ENCODE assay signal across 8 mouse cellular contexts in the genomic region with DNA sequence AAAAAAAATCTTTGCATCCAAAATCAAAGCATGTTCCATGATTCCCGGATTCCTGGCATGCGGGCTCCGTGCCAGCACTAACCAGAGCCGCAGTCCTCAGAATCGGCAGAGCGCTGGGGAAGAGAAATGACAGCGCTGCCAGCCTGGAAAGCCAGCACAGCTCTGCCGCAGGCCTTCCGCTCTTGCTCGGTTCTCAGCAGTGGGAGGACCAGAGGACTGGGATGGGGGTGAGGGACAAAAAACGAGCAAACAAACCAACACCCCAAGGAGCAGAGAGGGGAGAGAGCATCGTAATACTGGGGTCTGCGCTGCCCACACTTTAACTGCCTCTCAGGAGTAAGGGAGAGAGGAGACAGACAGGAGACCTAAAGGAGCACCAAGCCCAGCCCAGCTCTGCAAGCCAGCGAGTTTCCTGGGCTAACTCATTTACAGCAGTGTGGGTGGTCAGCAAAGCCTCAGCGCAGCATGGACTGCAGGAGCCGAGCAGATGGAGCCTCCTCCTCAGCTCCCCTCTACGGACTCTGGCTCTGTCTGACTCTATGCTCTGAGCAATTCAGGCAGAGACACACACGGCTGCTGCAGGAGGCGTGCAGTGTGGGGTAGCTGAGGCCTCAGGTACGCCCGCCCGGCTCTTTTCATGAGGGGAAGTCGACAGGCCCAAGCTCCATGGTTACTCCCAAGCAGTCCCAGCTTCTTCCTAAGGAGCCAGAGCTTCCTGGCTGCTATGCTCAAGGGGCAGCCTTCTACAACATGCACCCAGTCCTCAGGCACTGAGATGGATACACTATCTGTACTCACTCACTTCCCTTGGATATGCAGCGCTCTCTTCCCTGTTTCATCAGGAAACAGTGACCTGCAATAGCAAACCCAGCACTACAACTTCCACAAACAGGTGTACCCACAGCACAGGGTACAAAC. TPM values are rescaled to one million over a fixed set of nuclear protein-coding genes. Genes with fewer than 3 reads are reported as not detected.
DNase-seq lines count a peak whose midpoint lies in the region; ATAC-seq lines count a peak whose summit lies in the region.

No protein-coding gene starts in this region.

- peak; percentile 32 for DNase-seq in ovary, postnatal 36 days (ENCODE audit: low spot score)
- no peak for DNase-seq in ovary, adult 18-20 months (ENCODE audit: low spot score)
- DNase-seq in hindbrain, embryonic 11.5 days (ENCODE audit: low spot score) = peak; percentile 53
- DNase-seq in layer of hippocampus, postnatal 25 days (ENCODE audit: extremely low spot score in 1 of 2, low spot score in 1 of 2) = peak; percentile 54 to 58
- DNase-seq in testis, postnatal 10 days (ENCODE audit: low spot score) = peak; percentile 56
- DNase-seq in thymus, postnatal 25 days = no peak

- H3K4me1 ChIP-seq in embryonic facial prominence, embryonic 13.5 days = peaks cover 61% of the 10 kb centered on the region
- H3K4me1 ChIP-seq in hindbrain, embryonic 11.5 days (replicated peaks; ENCODE audit: control insufficient read depth, insufficient read depth, low read length) = no peaks in the 10 kb centered on the region
- peaks cover 30% of the 10 kb centered on the region for H3K4me1 ChIP-seq in midbrain, embryonic 12.5 days

- H3K27ac ChIP-seq in embryonic facial prominence, embryonic 13.5 days = peak overlapping the region; percentile 92
- peak overlapping the region; percentile 3; the same call in 1 of the 2 replicates for H3K27ac ChIP-seq in hindbrain, embryonic 11.5 days (ENCODE audit: low read depth, low read length)
- H3K27ac ChIP-seq in midbrain, embryonic 12.5 days (replicated peaks) = peak overlapping the region; percentile 62

- ATAC-seq in embryonic facial prominence, embryonic 13.5 days (ENCODE audit: insufficient number of reproducible peaks, insufficient read depth, low FRiP score, low TSS enrichment, low read depth) = peak; percentile 60; the same call in 1 of the 2 replicates
- peak; percentile 86 for ATAC-seq in hindbrain, embryonic 11.5 days (ENCODE audit: low FRiP score)
- peak; percentile 85 for ATAC-seq in midbrain, embryonic 12.5 days (ENCODE audit: low FRiP score, low read depth)

- 15% methylated on average over 24 of the region's 24 CpGs for WGBS in embryonic facial prominence, embryonic 13.5 days
- 30% methylated on average over 24 of the region's 24 CpGs for WGBS in hindbrain, embryonic 11.5 days
- 32% methylated on average over 24 of the region's 24 CpGs for WGBS in midbrain, embryonic 12.5 days

- H3K27me3 ChIP-seq in embryonic facial prominence, embryonic 13.5 days = no peaks in the 10 kb centered on the region
- H3K27me3 ChIP-seq in hindbrain, embryonic 11.5 days (ENCODE audit: control insufficient read depth, insufficient read depth, low read length) = no peaks in the 10 kb centered on the region
- no peaks in the 10 kb centered on the region for H3K27me3 ChIP-seq in midbrain, embryonic 12.5 days

- peak overlapping the region; percentile 17 for H3K4me3 ChIP-seq in embryonic facial prominence, embryonic 13.5 days
- no peak overlapping the region for H3K4me3 ChIP-seq in hindbrain, embryonic 11.5 days (ENCODE audit: low read depth, low read length)
- no peak overlapping the region for H3K4me3 ChIP-seq in midbrain, embryonic 12.5 days

- no peaks in the 10 kb centered on the region for H3K36me3 ChIP-seq in embryonic facial prominence, embryonic 13.5 days
- no peaks in the 10 kb centered on the region for H3K36me3 ChIP-seq in hindbrain, embryonic 11.5 days (ENCODE audit: control insufficient read depth, insufficient read depth, low read length)
- no peaks in the 10 kb centered on the region for H3K36me3 ChIP-seq in midbrain, embryonic 12.5 days

- peak overlapping the region; percentile 62 for H3K9ac ChIP-seq in embryonic facial prominence, embryonic 13.5 days
- peak overlapping the region; percentile 20; the same call in 1 of the 2 replicates for H3K9ac ChIP-seq in hindbrain, embryonic 11.5 days (ENCODE audit: low read depth, low read length)
- peak overlapping the region; percentile 37 for H3K9ac ChIP-seq in midbrain, embryonic 12.5 days (replicated peaks)

- H3K9me3 ChIP-seq in embryonic facial prominence, embryonic 13.5 days = no peaks in the 10 kb centered on the region
- no peaks in the 10 kb centered on the region for H3K9me3 ChIP-seq in hindbrain, embryonic 11.5 days (ENCODE audit: control insufficient read depth, low read length)
- no peaks in the 10 kb centered on the region for H3K9me3 ChIP-seq in midbrain, embryonic 12.5 days

- peak overlapping the region; percentile 62 for H3K4me2 ChIP-seq in embryonic facial prominence, embryonic 13.5 days
- H3K4me2 ChIP-seq in hindbrain, embryonic 11.5 days (replicated peaks; ENCODE audit: low read depth, low read length) = no peak overlapping the region
- H3K4me2 ChIP-seq in midbrain, embryonic 12.5 days (replicated peaks) = peak overlapping the region; percentile 39

RNA-seq across cellular contexts. Expression of a gene that starts 18.1 kb away (rescaled TPM):
- 23.7 and 31.7 TPM in 2 replicates for polyA plus RNA-seq in embryonic facial prominence, embryonic 13.5 days (2015; fragmentation: Nextera tagmentation; extraction: Ambion mirVana)
- 27.5 and 31.9 TPM in 2 replicates for polyA plus RNA-seq in hindbrain, embryonic 11.5 days (2014; fragmentation: Nextera tagmentation; extraction: Ambion mirVana)
- total RNA-seq in layer of hippocampus, postnatal 25 days (2021) = 10 to 100 TPM; 87.8 to 88.7 TPM
- polyA plus RNA-seq in midbrain, embryonic 12.5 days (2016; fragmentation: Nextera tagmentation; extraction: Ambion mirVana) = 31.3 and 34.4 TPM in 2 replicates

Comparison
In these comparisons a context has a peak if more than half of its experiments do, and no peak if none do; other contexts are left out.
1. DNase-seq: peak in ovary, postnatal 36 days (single experiment), hindbrain, embryonic 11.5 days (single experiment), layer of hippocampus, postnatal 25 days (2 of 2) and testis, postnatal 10 days (single experiment); none in ovary, adult 18-20 months (single experiment) and thymus, postnatal 25 days (single experiment).
2. H3K27ac ChIP-seq: peak in every context shown above with its lines; median percentile 92 in embryonic facial prominence, embryonic 13.5 days; 62 in midbrain, embryonic 12.5 days; 3 in hindbrain, embryonic 11.5 days.
3. Peak in every context shown above with its lines, with median percentiles within 50 percentile points of each other: ATAC-seq and H3K9ac ChIP-seq.